Mouse (Mus musculus) monocyte, adult 2 months (primary cell): ENCODE data around the gene Lpcat3.

ENCODE experiments used
- DNase-seq, 2 experiments: peaks; one replicate each; pipeline ENCODE4 v3.0.0; 2022; ENCODE audit warnings: low spot score in 2 of 2, low read depth in 1 of 2

The Lpcat3 gene

GRCm38 (mm10) chr6:124703789-124704188, 41.0 kb downstream of the Lpcat3 start:
- no peak for DNase-seq

DNA sequence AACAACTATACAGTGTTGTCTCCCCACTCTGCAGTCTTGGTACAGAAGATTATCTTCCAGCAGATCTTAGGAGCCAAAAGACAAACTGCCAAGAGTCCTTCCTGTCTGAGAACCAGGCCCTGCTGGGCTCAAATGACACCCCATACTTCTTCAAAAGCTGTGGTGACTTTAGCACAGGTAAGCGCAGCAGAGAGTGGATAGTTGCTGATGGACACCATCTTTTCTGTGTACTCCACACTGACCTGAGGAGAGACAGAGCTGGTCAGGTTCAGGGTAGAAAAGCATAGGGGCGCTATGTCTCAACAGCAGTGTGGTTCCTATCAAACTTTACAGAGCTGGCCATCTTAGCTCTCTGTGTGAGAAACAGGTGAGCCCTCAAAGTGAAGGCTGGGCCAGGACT, 41.6 kb downstream of the Lpcat3 start:
- no peak for DNase-seq

GRCm38 (mm10) chr6:124706061-124706627, 43.3 kb downstream of the Lpcat3 start:
- no peak for DNase-seq

- DNase-seq: no peak
Observed at GRCm38 (mm10) chr6:124708289-124708889, 45.6 kb downstream of the Lpcat3 start.

DNA sequence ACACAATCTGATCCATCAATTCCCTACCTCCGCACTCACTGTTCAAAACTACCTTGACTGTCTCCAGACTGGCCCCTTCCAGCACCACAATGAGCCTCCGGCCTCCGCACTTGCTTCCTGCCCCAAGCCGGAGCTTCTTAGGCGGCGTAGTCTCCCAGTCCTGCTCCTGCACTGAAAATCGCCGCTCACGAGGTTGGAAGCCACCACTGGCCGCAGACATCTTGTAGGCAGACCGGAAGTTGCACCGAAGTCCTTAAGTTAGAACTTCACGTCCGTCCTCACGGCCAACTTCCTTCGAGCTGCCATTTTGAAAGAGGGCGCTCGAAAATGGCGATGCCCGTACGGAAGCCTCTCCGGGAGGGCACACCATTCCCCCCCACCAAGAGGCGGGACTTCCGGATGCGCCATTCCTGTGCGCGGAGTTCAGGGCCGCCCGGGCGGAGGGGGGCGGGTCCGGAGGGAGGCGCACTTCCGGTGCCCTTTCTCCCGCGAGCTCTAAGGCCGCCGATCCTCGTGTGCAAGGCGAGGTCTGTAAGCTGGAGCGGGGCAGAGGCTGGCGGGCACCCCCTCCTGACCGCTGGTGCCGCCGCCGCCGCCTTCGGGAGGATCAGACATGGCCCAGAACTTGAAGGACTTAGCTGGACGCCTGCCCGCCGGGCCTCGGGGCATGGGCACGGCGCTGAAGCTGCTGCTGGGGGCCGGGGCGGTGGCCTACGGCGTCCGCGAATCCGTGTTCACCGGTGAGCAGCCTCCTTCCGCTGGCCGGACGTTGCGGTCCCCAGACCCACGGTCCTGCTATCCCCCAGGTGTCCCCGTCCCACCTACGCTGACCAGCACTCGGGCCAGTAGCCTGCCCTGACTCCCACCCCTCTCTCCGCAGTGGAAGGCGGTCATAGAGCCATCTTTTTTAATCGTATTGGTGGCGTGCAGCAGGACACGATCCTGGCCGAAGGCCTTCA, 49.3 kb downstream of the Lpcat3 start, which contains the start of the genes Emg1 and Phb2:
Emg1 (minus strand) TSS at position 355 of the 959 bp plus-strand sequence.
Phb2 (plus strand) TSS at position 513 of the 959 bp plus-strand sequence.
- peak; percentile 91 to 97 for DNase-seq

DNA sequence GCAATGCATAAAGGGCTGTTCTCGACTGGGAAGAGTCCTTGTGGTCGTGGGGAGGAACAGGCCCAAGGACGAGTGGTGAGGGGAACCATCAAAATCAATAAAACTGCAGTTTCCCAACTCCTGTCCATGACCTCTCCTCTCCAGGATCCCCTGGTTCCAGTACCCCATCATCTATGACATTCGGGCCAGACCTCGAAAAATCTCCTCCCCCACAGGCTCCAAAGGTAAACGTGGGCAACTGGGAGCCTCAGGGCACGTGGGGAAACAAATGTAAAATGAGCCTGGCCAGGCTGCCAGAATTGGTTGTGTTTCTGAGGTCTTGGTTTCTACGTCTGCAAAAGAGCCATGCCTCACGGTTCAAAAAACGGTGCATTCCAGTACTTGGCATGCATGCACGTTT, 50.1 kb downstream of the Lpcat3 start:
- DNase-seq: no peak

DNA sequence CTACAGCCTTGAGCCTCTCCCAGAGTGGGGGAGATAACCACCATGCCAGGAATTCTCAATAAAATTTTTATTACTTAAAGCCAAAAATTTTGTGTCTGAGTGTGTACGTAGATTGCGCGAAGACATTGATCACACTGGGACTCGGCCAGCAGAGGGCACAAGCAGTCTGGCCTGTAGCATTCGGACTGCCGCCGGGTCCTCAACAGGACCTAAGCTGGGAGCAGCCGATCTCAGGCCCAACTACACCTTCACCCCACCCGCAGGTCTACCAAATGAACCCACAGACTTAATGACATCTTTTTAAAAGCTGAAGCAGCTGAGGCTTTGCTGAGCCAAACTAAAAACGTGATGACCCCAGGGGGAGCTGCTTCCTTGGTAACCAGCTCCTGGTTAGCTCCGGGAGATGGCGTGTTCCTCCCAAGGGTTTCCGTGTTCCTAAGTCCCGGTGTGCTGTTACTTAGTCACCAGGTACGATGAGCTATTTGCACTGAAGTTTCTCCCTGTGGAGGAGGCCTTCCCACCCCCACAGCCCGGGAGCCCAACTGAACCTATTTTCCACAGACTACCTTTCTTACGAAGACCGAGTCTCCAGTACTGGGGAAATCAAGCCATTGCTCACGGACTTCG, 54.1 kb downstream of the Lpcat3 start:
- peak in 1 of 2 experiments; percentile 29 for DNase-seq

GRCm38 (mm10) chr6:124717968-124718367, 55.1 kb downstream of the Lpcat3 start:
- DNase-seq: no peak

- DNase-seq: no peak
Observed at GRCm38 (mm10) chr6:124718703-124719102, 55.9 kb downstream of the Lpcat3 start.

DNA sequence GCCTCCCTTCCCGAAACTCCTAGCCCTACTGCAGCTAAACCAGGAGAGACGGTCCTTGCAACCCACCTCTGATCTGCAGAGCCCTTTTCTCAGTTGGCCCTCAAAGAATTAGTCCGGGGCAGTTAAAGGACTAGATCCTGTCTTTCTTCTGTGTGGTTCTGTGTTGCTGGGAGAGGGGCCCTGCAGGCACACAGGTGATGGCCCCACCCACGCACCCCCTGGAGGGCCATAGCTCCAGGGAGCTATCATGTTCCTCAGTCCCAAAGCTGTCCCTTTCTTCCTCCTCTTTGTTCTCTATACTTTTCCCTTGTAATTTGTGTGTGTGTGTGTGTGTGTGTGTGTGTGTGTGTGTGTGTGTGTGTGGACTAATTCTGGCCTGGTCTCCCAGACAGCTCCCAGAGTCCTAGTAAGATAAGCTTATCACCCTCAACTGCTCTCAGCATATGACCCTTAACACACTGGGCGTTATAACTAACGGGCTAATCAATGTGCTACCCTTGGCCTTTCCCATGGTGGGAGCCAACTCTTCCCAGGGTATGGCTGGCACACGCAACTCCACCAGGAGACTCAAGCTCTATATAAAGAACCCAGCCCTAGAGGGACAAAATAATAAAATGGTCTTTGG, 56.6 kb downstream of the Lpcat3 start:
- DNase-seq: no peak

- DNase-seq: no peak
Observed at GRCm38 (mm10) chr6:124720904-124721303, 58.1 kb downstream of the Lpcat3 start.

GRCm38 (mm10) chr6:124722876-124723473, 60.1 kb downstream of the Lpcat3 start:
- no peak for DNase-seq

GRCm38 (mm10) chr6:124723541-124723940, 60.7 kb downstream of the Lpcat3 start:
- DNase-seq: peak; percentile 61 to 72

DNA sequence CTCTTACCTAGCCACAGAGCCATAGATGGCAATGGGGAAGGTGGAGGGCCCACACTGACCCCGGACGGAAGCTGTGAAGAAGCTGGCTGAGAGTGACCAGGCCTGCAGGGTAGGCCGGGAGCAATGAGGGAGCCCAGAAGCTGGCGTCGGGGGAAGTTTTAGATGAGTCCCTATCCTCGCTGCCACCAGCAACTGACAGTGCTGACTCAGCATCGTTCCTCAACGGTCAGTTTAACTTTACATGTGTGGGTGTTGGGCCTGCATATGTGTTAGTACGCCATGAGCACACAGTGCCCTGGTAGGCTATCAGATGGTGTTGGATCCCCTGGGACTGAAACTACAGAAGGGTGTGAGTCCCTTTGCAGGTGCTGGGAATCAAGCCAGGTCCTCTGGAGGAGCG, 61.6 kb downstream of the Lpcat3 start:
- no peak for DNase-seq

DNA sequence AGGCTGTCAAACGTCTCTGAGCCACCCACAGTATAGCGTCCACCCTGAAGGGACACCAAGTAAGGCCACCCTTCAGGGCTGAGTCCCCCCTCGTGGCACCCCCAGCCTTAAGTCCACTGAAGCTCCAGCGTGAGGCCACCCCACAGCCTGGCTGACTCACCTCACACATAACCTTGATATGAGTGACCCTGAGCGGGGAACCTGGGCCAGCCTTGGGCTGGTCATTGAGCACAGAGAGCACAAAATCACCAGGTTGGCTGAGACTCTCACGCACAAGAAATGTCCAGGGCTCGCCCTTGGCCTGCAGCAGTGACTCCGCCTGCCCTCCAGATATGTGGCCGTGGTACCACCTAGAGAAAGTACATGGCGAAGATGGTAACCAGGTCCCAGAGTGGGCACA, 65.8 kb downstream of the Lpcat3 start:
- DNase-seq: no peak

DNA sequence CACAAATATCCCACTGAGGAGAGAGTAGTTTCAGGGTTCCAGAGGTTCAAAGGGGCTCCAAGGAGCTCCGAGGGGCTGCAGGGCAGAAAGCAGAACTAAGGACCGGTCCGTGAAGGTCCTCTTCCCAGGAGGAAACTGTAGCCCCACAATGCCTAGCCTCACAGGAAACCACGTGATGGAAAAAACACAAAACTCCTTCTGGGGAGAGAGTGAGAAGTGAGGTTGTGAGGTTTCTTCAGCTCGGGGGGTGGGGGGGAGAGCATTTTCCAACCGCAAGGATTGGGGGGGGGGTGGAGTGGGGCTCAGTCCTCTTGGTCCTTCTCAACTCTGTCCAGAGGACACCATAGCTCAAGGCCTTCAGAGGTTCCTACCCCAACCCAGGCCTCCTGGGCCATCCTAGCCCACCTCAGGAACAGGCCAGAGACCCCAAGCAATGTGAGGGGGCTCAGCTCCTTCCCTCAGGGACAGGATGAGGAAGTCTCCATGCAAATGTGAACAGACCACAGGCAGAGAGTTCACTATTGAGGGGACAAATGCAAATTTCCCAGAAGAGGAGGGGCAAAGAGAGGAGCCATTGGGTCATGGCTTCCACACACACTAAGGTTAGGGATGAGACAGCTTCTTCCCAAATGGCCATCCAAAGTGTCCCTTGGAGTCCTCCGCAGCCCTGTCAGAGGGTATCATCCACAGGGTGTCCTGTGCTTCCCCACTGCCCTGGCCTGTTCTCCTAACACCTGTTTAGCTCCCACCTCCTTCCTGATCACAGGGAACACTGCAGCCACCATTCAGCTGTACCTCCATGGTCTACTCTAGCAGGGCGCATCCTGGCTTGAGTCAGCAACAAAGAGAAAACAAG, 67.3 kb downstream of the Lpcat3 start:
- DNase-seq: peak in 1 of 2 experiments; percentile 47

- DNase-seq: no peak
Observed at GRCm38 (mm10) chr6:124731038-124731437, 68.2 kb downstream of the Lpcat3 start.

DNA sequence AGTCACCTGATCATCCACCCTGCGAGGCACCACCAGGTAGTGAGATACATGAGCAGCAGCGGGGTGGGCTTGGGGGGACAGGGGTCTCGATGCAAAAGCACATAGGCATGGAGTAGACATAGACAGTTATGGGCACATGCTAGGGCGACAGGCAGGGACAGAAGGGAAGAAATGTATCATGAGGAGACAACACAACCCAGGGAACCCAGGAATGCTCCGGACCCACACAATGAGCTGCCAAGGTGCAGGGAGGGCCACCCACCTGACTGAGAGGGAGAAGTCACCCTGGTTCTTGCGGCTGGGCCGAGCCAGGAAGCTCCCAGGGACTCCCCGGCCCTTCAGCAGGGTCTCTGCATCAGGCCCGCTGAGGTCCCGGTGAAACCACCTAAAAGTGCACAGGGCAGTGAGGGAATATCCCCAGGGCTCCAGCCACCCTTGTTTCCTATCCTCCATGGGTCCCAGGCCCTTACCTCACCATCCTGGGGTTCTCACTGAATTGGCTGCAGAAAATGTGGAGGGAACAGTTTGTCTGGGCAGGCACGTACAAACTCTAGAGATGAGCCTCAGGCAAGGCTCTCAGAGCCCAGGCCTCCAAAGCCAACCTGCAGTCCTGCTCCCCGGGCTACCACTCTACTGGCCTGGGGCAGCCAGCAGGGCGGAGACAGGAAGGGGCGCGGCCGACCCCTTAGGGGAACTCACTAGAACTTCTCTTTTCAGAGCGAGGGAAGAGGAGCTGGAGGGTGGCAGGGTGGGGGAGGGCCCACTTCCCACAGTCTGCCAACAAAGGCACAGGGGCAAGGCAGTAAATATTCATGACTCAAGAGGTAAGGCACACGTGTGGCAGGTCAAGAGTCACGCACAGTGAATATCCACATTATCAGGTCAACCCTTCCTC, 69.9 kb downstream of the Lpcat3 start:
- DNase-seq: peak; percentile 75 to 78

DNA sequence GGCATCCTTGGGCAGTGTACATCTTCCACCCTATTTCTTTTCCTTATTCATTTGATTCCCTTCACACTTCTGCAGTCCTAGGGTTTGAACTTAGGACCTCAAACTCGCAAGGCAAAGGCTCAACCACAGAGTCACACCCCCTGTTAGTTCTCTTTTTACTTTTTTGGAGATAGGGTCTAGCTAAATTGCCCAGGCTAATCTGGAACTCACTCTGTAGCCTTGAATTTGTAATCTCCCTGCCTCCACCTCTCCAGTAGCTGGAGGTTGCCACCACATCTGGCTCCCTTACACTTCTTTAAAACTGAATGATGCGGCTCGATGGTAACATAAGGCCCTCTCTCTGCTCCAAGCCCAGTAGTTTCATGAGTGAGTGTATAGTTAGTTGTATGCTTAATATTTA, 71.6 kb downstream of the Lpcat3 start:
- DNase-seq: no peak
